Mouse (Mus musculus) hindbrain, embryonic 10.5 days (tissue): ENCODE measurements at regions not wholly inside any gene's neighbourhood (a gene's known extent, or its start where the extent isn't known, plus 50 kb on each side); places are given as distances from the start of the nearest gene placed in this dataset.

Experiments used
- DNase-seq: peaks from one replicate; pipeline ENCODE4 v3.0.0-alpha.2; 2017; ENCODE audit warnings: low spot score
- H3K27ac ChIP-seq: fragments of 300-500 bp; sonication (generic); 2 replicates; pipeline ENCODE4 v1.5.1; 2016; ENCODE audit warnings: mild to moderate bottlenecking, moderate library complexity
- H3K27me3 ChIP-seq: fragments of 300-500 bp; sonication (generic); 2 replicates; pipeline ENCODE4 v1.6.1; 2016; ENCODE audit warnings: mild to moderate bottlenecking; ENCODE audit not compliant: poor library complexity, insufficient read depth, severe bottlenecking
- H3K36me3 ChIP-seq: fragments of 300-500 bp; sonication (generic); 2 replicates; pipeline ENCODE4 v1.6.1; 2016; ENCODE audit warnings: mild to moderate bottlenecking, moderate library complexity
- H3K4me1 ChIP-seq: fragments of 300-500 bp; sonication (generic); replicated peaks from 2 replicates; pipeline ENCODE4 v1.6.1; 2016; ENCODE audit warnings: mild to moderate bottlenecking
- H3K4me3 ChIP-seq: fragments of 300-500 bp; sonication (generic); 2 replicates; pipeline ENCODE4 v1.5.1; 2016; ENCODE audit warnings: mild to moderate bottlenecking, moderate library complexity
- H3K9me3 ChIP-seq: fragments of 300-500 bp; sonication (generic); 2 replicates; pipeline ENCODE4 v1.6.1; 2016; ENCODE audit warnings: mild to moderate bottlenecking, moderate library complexity
- WGBS: fragments of 180-500 bp; shearing (Covaris S2); methylation state at CpG from one replicate; pipeline ENCODE4 v1.1.7; 2016; 5-methylcytosine and 5-hydroxymethylcytosine counted together

DNA sequence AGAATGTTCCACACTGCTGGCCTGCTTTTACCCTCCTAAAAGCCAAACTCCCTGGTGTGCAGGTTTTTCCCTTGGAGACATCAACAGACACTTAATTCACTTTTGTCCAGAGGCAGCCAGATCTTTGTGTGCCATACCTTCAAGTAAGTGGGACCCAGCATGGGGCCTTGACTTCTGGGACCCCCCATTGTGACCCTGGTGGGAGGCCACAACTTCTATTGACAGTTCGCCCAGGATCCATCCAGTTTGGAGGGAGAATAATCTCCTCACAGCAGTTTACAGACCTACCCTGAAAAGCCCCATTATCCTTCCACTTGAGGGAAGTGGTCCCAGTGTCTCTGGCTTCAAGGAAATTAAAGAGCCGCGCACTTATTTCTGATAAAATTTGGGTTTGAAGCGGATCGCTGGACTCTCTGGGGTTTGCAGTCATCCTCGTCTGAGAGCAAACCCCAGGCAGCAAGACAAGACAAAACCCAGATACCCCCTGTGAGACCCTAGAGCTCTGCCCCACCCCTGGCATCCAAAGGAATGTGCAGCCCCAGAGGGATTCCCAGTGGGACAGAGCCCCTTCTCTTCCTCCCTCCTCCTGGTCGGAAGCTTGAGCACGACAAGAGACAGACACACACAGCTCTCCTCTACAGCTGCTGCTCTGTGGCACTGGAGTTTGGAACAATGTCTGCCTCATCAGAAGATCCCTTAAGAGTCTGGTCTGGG, 115.8 kb upstream of the Med13l start:
- WGBS = 7% methylated on average over 8 of the region's 8 CpGs
- Histone ChIP-seq H3K4me3 (no peak overlapping the region), H3K27me3 (peaks cover 33% of the 10 kb centered on the region), H3K4me1 (peaks cover 20% of the 10 kb centered on the region), H3K27ac (no peak overlapping the region; the same call in 1 of the 2 replicates), H3K36me3 (no peaks in the 10 kb centered on the region), H3K9me3 (no peaks in the 10 kb centered on the region)
- DNase-seq = no peak

DNA sequence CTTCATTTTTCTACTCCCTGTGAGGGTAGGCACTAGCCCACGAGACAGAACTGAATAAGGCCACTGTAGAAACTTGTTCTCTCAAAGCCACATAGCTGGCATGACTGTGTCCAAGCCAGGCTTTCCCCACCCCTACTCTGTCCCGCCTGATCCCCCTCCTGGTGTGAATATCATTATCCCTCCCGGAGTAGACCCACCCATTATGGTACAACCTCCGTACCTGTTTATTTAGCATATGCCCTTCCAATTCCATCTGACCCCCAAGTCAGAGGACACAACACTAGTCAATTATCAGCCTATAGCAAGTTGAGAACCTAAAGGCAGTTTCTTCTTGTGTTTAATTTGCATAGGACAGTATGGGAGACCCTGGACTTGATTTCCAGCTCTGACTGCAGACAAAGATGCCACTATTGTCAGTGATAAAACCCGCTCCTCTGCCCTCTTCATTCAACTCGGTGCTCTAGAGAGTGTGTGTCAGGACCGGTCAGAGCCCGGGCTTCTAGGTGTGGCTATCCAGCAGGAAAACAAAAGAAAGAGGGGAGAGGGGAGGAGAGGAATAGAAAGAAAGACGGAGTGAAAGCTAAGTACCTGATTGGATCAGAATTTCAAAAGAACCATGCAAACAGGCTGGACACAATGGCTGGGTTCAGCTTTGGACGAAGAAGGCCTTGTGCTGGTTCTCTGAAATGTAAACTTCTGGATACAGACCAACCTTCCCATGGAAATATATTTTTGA, 115.1 kb upstream of the Med13l start:
- no peak for DNase-seq
- H3K4me3 ChIP-seq = no peak overlapping the region
- H3K36me3 ChIP-seq = no peaks in the 10 kb centered on the region
- no peaks in the 10 kb centered on the region for H3K9me3 ChIP-seq
- WGBS = 10% methylated on average over 10 of the region's 10 CpGs
- H3K27me3 ChIP-seq = peaks cover 33% of the 10 kb centered on the region
- H3K27ac ChIP-seq = no peak overlapping the region; the same call in 1 of the 2 replicates
- H3K4me1 ChIP-seq = peaks cover 20% of the 10 kb centered on the region

DNA sequence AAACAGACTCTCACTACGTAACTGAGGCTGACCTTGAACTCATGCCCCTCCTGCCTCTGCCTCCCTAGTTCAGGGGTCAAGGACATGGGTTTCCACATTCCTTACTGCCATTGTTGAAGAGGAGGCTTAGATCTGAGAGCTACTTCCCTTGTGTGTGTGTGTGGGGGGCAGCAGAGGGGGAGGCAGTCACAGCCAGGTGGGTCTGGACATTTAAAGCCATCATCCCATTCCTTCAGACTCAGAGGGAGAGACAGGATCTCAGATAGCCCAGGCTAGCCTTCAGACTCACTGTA, 114.5 kb upstream of the Med13l start:
- Histone ChIP-seq H3K27ac (no peak overlapping the region), H3K4me3 (no peak overlapping the region), H3K9me3 (no peaks in the 10 kb centered on the region), H3K36me3 (no peaks in the 10 kb centered on the region), H3K27me3 (peaks cover 33% of the 10 kb centered on the region), H3K4me1 (peaks cover 20% of the 10 kb centered on the region)
- no peak for DNase-seq
- 47% methylated on average over 1 of the region's 1 CpGs for WGBS

DNA sequence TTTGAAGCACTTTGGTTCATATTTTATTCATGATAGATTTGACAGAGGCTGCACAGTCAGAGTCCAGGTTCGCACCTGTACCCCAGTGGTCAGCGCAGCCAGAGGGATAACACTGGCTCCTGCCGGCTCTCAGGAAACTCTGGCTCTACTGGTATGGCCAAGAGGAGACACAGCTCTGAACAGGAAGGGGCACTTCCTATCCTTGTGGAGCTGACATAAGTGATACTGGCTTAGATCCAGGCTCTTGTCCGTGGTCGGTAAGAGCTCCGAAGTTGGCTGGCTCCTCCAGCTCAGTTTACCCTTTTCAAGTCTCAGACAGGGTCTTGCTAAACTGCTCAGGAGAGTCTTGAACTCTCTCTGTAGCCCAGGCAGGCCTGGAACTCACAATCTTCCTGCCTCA, 113.6 kb upstream of the Med13l start:
- Histone ChIP-seq H3K36me3 (no peaks in the 10 kb centered on the region), H3K4me3 (no peak overlapping the region), H3K27me3 (peaks cover 33% of the 10 kb centered on the region; the same call in 1 of the 2 replicates), H3K27ac (no peak overlapping the region), H3K9me3 (no peaks in the 10 kb centered on the region), H3K4me1 (peaks cover 20% of the 10 kb centered on the region)
- DNase-seq = no peak
- 82% methylated on average over 6 of the region's 6 CpGs for WGBS

DNA sequence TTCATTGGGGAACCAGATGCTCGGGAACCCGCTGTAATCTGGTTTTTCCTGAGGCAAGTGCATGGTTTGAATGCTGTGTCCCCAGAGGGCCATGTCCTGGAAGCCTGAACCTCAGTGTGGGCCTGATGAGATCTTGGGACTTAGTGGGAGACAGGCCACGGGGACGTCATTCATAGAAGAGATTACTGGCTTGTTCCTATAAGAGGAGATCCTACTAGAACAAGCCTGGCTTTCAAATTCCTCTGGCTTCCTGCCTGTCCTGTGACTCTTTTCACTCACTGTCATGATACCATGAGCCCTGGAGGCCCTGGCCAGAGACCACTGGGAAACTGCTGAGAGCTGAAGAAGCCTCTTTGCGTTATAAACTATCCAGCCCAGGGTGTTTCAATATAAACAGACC, 113.1 kb upstream of the Med13l start:
- H3K4me1 ChIP-seq = peaks cover 23% of the 10 kb centered on the region
- no peak overlapping the region for H3K4me3 ChIP-seq
- DNase-seq = no peak
- H3K27me3 ChIP-seq = peaks cover 36% of the 10 kb centered on the region; the same call in 1 of the 2 replicates
- H3K9me3 ChIP-seq = no peaks in the 10 kb centered on the region
- H3K27ac ChIP-seq = no peak overlapping the region
- WGBS = 71% methylated on average over 5 of the region's 5 CpGs
- H3K36me3 ChIP-seq = no peaks in the 10 kb centered on the region

DNA sequence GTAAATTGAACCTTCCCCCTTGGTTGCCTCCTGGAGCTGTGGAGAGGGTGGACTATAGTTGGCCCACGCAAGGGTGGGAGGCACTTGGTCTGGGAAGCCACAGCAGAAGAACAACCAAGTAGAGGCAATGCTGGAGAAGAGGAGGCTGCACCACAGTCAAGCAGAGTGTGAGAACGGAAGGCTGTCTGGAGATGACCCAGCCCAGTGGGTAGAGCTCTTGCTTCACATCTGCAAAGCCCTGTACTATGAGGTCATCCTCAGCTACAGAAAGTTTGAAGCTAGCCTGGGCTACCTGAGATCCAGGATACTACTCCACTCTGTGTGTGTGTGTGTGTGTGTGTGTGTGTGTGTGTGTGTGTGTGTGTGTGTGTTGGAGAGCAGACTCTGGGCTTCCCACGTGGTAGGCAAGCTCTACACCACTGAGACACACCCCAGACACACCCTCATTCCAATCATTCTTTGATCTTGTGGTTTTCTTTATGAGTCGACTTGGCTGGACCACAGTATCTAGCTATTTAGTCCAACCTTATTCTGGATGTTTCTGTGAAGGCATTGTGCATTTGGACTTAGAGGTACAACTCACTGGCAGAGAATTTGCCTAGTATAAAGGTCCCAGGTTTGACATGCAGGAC, 111.5 kb upstream of the Med13l start:
- H3K27ac ChIP-seq = no peak overlapping the region
- no peak for DNase-seq
- H3K9me3 ChIP-seq = no peaks in the 10 kb centered on the region
- no peak overlapping the region for H3K4me3 ChIP-seq
- peaks cover 30% of the 10 kb centered on the region; the same call in 1 of the 2 replicates for H3K27me3 ChIP-seq
- H3K4me1 ChIP-seq = peaks cover 23% of the 10 kb centered on the region
- WGBS = 70% methylated on average over 4 of the region's 4 CpGs
- H3K36me3 ChIP-seq = no peaks in the 10 kb centered on the region

DNA sequence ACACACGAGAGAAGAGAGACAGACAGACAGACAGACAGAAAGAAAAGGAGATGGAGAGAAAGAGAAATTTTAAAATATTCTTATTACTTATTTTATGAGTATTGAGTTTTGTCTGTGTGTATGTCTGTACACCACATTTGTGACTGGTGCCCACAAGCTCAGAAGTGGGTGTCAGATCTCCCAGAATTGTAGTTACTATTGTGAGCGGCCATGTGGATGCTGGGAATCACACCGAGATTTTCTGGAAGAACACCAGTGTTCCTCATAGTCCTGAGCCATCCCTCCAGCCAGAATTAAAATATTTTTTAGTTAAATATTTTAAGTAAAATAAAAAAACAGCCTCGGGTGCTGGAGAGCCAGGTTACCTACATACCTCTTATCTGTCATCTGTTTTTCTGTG, 110.6 kb upstream of the Med13l start:
- Histone ChIP-seq H3K36me3 (no peaks in the 10 kb centered on the region), H3K27ac (no peak overlapping the region), H3K4me1 (peaks cover 17% of the 10 kb centered on the region), H3K4me3 (no peak overlapping the region), H3K9me3 (no peaks in the 10 kb centered on the region), H3K27me3 (peaks cover 24% of the 10 kb centered on the region; the same call in 1 of the 2 replicates)
- 84% methylated on average over 4 of the region's 4 CpGs for WGBS
- DNase-seq = no peak

DNA sequence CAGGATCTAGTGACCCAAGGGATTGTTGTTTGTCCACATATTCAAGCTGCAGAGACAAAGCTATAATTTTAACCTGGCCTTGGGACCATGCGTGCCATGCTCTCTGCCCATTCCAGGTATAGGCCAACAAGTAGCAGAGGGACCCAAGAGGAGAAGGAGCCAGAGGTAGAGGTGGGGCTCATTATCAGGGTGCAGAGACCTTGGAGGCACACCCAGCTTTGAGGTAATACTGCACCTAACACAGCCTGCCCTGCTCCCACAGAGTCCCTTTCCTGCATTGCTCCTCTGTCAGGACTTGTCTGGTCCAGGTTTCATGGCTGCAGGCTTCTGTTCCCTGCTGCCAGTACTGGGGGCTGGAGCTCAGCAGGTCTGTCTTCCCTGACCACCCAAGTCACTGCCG, 108.4 kb upstream of the Med13l start:
- Histone ChIP-seq H3K9me3 (no peaks in the 10 kb centered on the region), H3K4me3 (no peak overlapping the region), H3K27ac (no peak overlapping the region), H3K27me3 (peaks cover 3% of the 10 kb centered on the region; the same call in 1 of the 2 replicates), H3K36me3 (no peaks in the 10 kb centered on the region), H3K4me1 (peaks cover 4% of the 10 kb centered on the region)
- WGBS = 83% methylated on average over 2 of the region's 2 CpGs
- no peak for DNase-seq

DNA sequence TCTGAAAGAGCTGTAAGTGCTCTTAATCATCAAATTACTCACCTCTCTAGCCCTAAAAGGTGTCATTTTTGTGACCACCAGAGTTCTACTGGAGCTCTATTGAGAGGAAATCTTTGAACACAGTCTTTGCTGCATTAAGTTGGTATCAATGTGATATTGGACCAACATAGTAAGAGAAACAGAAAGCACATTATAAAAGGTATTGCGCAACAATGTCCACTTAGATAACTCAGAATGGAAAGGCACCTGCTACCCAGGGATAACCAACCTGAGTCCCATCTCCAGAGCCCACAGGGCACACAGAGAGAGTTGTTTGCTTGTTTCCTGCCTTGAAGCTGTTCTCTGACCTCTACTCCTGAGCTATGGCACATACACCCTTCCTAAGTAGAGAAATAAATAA, 106.4 kb upstream of the Med13l start:
- Histone ChIP-seq H3K9me3 (no peaks in the 10 kb centered on the region), H3K4me1 (peaks cover 10% of the 10 kb centered on the region), H3K27ac (no peak overlapping the region), H3K27me3 (peaks cover 3% of the 10 kb centered on the region; the same call in 1 of the 2 replicates), H3K36me3 (no peaks in the 10 kb centered on the region), H3K4me3 (no peak overlapping the region)
- WGBS = 98% methylated on average over 1 of the region's 1 CpGs
- DNase-seq = no peak

DNA sequence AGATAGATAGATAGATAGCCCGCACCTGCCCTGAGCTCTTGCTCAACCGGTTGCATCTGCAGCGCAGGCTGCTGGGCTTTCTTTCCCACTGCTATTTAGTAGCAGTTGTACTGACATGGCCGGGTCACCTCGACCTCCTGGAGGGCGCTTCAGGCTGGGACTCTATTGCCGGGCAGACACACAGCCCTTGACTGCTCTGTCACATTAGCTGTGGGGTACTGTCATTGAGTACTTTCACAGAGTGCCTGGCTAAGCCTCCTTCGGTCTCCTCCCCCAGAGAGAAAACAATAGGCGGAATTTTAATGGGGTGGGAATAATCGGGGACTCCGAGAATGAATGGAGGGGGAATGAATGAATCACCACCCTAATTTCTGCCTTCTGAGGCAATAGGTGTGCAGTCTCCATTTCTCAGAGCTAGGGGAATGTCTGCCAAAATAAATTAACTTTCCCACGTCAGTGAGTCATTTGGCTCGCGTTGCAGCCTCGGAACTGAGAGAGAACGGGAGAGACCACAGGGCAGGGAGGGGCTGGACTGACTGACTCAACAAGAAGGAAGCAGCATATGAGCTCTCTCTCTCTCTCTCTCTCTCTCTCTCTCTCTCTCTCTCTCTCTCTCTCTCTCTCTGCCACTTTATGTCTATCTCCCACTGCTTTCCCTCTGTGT, 101.6 kb upstream of the Med13l start:
- H3K4me3 ChIP-seq = peak overlapping the region; percentile 47
- H3K27me3 ChIP-seq = peaks cover 25% of the 10 kb centered on the region

DNA sequence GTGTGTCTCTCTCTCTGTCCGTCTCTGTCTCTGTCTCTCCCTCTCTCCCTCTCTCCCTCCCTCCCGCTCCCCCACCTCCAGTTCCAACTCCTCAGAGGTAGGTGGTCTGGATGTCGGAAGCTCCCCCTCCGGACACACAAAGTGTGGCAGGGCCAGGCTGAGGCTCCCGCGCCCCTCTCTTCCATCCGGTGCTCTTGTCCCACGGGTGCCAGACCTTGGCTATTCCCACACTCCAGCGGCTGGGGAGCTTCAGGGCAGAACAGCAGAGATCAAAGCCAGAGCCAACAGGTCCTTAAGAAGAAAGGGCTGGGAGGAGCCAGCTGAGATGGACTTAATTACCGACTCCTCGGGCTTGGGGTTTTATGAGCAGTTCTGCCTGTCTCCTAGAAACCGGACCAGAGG, 101.1 kb upstream of the Med13l start:
- DNase-seq = peak; percentile 73
- H3K36me3 ChIP-seq = no peaks in the 10 kb centered on the region
- peak overlapping the region; percentile 47 for H3K4me3 ChIP-seq
- peak overlapping the region; percentile 85 for H3K27ac ChIP-seq
- WGBS = 2% methylated on average over 12 of the region's 12 CpGs
- H3K27me3 ChIP-seq = peaks cover 30% of the 10 kb centered on the region
- H3K9me3 ChIP-seq = no peaks in the 10 kb centered on the region
- peaks cover 34% of the 10 kb centered on the region for H3K4me1 ChIP-seq

More for the DNA sequence above, 101.6 kb upstream of the Med13l start:
- H3K4me1 ChIP-seq = peaks cover 30% of the 10 kb centered on the region
- H3K9me3 ChIP-seq = no peaks in the 10 kb centered on the region
- DNase-seq = peak; percentile 56
- no peaks in the 10 kb centered on the region for H3K36me3 ChIP-seq
- 3% methylated on average over 16 of the region's 16 CpGs for WGBS
- H3K27ac ChIP-seq = peak overlapping the region; percentile 85

DNA sequence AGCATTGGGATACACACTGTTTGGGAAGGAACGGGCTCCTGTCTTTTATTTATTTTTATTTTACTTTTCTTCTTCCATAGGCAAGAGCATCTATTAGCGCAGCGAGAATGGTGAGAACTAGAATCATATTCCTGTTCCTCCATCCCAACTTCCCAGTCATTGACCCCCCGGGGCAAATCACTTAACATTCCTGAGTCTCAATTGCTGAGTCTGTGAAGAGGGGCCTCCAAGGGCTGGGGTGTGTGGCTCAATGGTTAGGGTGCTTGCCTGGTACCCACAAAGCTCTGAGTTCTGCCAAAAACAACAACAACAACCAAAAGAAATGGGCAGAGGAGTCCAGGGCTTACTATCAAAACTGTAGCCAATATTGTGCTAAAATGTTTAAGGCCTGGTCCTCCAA, 98.5 kb upstream of the Med13l start:
- H3K36me3 ChIP-seq = no peaks in the 10 kb centered on the region
- H3K4me3 ChIP-seq = no peak overlapping the region
- no peaks in the 10 kb centered on the region for H3K9me3 ChIP-seq
- H3K27ac ChIP-seq = no peak overlapping the region
- peaks cover 57% of the 10 kb centered on the region for H3K4me1 ChIP-seq
- 64% methylated on average over 4 of the region's 4 CpGs for WGBS
- peaks cover 35% of the 10 kb centered on the region for H3K27me3 ChIP-seq
- peak; percentile 13 for DNase-seq
